Mouse (Mus musculus) lung, postnatal 14 days (tissue): Measurements from ENCODE around the gene Erbb4.

Experiments
- DNase-seq: peaks from one replicate; pipeline ENCODE4 v3.0.0; 2021

Erbb4 gene

DNA sequence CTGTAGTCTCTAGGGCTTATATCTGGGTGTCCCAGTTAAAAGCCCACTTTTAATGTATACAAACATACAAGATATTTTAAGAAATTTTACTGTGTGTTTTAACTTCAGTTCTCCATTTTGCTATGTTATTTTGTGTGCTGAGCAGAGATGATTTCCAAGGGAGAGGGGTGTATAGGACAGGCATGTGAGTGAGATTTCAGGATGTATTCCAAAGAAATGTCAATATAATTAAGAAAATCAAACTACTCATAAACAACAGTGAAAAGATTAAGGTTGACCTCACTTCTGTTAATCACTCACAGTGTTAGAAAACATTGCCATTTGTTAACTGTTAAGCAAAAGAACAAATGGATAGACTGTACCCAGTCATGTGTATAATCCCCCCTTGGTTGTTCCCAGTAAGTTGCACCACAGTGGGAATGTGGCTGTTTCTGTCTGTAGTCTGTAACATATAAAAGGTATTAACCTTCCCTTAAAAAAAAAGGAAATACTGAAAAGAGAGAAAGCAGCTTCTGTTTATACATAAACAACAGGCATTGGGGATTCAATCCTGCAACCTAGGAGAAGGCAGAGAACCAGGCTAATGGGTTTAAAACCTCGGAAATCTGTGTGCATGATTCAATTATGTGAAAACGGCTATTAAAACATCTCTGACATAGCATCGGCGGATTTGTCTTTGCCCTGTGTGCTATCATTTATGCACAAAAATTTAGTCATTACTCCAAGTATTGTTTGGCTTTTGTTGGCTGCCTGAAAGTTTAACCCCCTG lies 84.5 kb downstream of the Erbb4 start:
- no peak for DNase-seq

- DNase-seq: no peak
Measured at GRCm38 (mm10) chr1:69009800-69010505, 97.9 kb downstream of the Erbb4 start.

DNA sequence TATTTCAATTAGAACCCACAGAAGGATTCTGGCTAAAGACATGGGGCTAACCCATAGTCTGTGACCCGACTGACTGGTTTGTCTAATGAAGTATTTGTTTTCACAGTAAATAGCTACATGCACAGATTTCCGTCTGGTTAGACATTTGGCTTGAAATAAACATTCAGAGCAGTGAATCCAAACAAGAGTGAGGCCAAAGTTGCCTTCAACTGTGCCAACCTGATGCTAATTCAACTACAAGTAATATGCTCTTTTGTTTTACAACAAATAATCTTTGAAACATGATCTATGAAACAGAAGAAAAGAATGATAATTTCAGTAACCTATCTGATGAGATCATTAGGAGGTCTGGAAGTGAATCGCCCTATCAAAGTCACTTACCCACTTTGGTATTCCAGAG lies 106.5 kb downstream of the Erbb4 start:
- no peak for DNase-seq

DNA sequence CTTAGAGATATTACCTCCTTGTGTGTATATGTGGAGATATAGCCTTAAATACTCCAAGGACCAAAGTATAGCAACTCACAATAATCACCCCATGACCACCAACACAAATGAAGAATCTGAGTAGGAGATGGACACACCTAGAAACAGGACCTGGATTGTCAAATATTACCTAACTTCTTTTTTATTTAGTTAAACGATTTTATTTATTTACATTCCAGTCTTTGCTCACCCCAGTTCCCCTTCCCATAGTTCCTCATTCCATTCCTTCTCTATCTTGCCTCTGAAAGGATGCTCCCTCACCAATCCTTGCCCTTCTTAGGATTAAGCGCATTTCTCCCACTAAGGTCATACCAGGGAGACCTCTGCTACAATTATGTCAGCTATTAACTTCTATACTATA lies 128.6 kb downstream of the Erbb4 start:
- DNase-seq: no peak

DNA sequence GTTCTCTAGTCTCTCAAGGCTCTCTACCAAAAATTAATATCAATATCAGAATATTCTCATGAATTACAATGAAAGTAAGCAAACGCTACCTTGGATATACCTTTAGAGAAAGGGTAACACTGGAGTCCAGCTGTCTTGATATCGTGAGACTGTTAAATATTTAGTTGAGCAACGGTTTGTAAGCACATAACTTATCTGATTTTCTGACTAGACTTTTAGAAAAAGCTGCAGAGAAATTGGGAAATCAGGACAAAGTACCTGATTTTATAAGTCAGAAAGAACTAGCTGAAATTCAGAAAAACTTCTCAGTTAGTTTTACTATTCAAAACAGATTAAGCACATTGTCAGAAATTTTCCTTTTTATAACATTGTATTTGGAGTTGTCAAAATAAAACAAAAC lies 129.3 kb downstream of the Erbb4 start:
- DNase-seq: no peak

- peak; percentile 42 for DNase-seq
Measured at GRCm38 (mm10) chr1:68973355-68974127, 134.3 kb downstream of the Erbb4 start.

DNA sequence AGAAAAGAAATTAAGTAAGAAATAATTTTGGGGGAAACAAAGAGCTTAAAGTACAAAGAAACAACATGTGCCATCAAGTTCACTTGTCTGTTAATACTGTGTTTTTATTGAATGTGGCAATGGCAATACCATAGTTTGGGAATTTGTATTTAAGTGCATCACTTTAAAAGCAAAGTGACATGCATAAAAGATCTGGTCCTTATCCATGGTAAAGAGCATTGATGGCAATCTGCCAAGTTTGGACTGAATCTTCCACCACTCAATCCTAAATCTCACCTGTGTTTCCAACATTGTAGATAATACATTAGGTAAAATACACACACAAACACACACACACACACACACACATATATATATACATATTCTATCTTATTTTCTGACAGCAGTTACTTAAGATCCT lies 143.7 kb downstream of the Erbb4 start:
- no peak for DNase-seq

DNA sequence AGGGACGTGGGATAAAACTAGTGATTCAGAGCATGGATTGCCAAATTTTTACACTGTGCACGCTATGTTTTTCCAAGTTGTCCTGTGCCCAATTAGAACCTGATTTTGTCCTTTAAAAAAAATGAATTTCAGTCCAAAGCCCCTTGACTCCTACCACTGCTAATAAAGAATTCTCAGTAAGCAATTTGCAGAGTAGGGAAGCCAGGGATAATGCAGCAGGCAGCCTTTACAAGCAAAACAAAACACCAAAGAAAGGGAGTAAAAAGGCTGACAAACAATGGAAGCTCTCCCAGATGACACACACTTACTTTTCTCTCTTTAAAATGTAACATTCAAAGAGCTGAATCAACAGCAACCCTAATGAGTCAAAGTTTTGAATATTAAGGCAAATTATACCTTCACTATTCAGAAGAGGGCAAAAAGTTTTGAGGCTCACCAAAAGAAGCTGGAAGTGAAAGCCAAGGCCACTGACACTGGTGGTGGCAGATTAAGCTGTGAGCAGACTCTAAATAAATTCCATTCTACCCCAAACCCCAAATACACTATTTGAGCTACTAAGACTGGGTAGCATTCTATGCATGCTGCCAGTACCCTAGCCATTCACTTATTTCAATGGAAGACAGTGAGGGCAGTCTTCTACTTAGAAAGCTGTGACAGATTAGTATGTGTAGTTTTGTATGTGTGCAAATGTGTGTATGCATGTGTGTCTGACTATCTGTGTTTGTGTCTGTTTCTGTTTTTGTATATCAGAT lies 146.3 kb downstream of the Erbb4 start:
- DNase-seq: no peak

GRCm38 (mm10) chr1:68956766-68957533 lies 150.9 kb downstream of the Erbb4 start:
- DNase-seq: no peak

DNA sequence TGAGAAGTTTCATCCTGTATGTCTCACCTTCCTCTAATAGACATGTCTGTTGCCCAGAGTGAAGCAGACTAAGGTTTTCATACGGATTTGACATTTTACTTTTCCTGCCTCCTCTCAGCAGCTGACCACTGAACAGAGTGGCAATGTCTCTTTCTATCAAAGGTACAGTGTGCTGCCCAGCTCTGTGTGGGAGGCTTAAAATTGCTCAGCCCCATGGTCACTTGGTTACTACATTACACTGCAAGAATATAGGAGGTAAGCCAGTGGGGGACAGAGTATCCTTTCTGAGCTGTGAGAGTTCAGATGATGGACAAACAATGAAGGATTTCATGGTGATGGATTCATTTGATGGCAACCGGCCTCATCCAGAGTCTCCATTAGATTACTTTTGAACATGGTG lies 152.4 kb downstream of the Erbb4 start:
- DNase-seq: no peak

GRCm38 (mm10) chr1:68943141-68943540 lies 164.7 kb downstream of the Erbb4 start:
- no peak for DNase-seq

DNA sequence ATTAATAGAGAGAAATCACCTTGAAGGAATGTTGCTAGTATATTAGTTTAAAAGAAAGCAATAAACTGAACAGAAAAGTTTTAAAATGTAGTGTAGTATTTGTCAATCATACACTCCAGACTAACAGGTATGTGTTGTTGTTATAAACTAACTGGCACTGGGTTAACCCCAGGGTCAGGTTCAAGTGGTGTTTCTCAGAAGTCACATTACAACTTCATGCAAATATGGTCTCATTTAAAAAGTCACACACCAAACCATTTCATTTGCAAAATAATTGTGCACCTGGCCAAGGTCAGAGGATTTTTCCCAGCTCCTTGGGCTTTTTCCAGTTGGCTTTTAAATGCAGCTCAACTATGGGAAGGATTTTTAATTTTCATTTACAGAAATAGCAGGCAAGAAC lies 173.1 kb downstream of the Erbb4 start:
- DNase-seq: no peak

DNA sequence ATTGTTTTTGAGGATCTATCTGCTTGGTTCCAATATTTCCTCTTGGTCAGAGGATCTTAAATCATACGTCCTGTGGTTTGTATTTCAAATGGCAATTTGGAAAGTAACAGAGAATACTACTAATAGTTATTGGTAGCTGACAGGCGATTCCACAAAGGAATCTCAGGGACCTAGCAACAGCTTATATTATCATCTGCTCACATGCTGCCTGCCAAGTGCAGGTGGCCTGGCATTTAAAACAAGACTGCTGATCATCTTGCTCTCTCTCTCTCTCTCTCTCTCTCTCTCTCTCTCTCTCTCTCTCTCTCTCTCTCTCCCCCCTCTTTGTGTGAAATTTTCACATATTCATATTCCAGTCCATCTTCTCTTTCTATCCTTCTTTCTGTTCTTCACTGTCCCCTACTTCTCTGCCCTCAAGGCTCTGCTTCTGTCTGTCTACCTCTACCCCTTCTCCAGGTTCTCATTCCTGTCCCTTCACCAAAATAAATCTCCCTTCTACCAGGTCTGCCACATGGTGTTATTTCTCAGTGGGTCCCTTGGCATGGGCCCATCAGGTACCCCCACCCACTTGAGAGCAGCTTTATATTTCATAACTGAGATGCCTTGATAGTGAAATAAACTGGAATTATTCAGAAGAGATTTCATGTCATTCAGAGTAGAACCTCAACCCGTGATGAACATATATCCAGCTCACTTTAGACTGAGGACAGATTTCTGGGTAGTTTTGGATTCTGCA lies 174.4 kb downstream of the Erbb4 start:
- DNase-seq: no peak

DNA sequence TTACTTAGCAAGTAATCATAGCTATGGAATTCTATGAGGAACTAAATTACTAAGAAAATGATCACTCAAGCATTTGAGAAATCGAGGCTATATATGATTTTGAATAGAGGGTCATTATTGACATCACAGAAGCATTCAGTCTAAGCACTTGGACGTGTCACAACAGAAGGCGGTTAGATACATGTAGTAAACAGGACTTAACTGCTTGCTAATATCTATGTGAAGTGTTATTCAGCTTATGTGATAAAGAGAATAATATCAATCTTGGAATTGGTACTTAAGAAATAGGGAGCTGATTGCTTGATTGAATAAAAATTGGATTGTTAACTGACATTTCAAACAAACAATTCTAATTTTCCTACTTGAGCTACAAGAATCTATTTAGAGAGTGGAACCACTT lies 190.0 kb downstream of the Erbb4 start:
- DNase-seq: no peak

GRCm38 (mm10) chr1:68892041-68892440 lies 215.8 kb downstream of the Erbb4 start:
- no peak for DNase-seq

GRCm38 (mm10) chr1:68886823-68887222 lies 221.0 kb downstream of the Erbb4 start:
- DNase-seq: no peak

- no peak for DNase-seq
Measured at GRCm38 (mm10) chr1:68874954-68875353, 232.9 kb downstream of the Erbb4 start.

DNA sequence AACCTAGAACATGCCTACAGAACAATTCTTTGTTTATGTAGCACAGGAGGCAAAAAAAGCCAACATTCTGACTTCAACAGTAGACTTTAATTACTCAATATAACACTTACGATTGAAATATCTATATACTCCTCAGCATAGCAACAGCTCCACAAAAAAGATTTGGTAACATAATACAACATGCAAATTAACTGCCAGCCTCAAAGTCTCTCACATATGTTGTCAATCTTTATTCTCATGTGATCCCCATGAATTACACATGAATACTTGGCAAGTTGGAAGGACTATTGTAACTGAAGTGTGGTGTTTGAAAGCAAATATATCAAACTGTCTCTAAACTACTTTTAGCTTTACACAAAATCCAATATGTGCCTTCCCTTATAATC lies 234.2 kb downstream of the Erbb4 start:
- DNase-seq: no peak

DNA sequence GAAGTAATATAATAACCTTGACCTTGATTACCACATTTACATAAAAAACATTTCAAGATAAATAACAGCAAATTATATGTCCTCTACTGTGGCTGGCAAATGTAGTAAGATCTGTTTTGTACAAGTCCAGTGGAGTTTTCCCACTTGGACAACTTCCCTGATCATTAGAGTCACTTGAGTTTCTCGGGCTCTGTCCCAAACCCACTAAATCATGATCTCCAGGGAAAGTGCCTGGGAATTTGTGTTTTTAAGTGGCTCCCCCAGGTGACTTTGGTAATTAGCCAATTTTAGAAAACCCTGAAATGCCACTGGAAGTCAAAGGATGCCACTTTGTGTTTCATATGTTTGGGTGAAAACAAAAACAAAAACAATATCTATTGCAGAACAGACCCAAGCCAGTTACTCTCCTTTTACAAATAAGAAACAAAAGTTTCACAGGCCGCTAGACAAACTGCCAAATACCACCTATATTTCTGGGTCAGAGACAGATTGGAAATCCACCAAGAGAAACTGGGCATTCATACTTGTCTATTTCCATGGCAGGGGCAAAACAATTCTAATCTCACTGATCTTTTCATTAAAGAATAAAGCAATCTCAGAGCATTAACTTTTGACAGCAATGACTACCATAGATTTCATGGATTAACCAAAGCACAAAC lies 234.8 kb downstream of the Erbb4 start:
- DNase-seq: no peak

GRCm38 (mm10) chr1:68860341-68860740 lies 247.5 kb downstream of the Erbb4 start:
- no peak for DNase-seq

DNA sequence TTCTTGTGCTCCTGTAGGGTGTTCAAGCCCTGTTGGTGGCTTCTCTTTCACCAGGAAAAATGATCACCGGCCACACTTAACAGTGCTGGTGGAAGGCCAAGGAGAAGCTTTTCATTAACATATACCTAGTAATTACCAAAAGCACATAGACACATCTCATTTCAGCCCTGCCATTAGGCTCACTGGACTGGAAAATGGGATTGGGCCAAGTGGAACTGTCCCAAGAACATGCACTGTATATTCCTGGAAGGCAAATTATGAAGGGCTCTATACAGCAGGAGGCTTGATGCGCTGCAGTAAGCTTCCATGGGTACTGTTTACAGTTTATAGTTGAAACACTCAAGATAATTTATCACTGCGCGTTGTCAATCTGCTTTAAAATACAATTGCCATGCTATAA lies 248.4 kb downstream of the Erbb4 start:
- DNase-seq: no peak
